Mouse (Mus musculus) heart, embryonic 16.5 days (tissue): ENCODE results near the gene Mdga1. TPM values are rescaled to one million over a fixed set of nuclear protein-coding genes. Genes with fewer than 3 reads are reported as not detected.

ENCODE experiments used
- ATAC-seq: fragments of 200-750 bp; cut with Nextera tagmentation; replicated peaks from 2 replicates; pipeline ENCODE4 v1.8.0; 2017; ENCODE audit warnings: moderate number of reproducible peaks; ENCODE audit not compliant: insufficient read depth, low FRiP score; ENCODE audit errors: extremely low read depth
- H3K27ac ChIP-seq: fragments of 300-500 bp; sonication (generic); 2 replicates; pipeline ENCODE4 v1.5.1; 2014; ENCODE audit warnings: mild to moderate bottlenecking, low read length, control low read depth, moderate library complexity
- H3K27me3 ChIP-seq: fragments of 300-500 bp; sonication (generic); 2 replicates; pipeline ENCODE4 v1.6.1; 2014; ENCODE audit warnings: low read length, mixed read lengths; ENCODE audit not compliant: control insufficient read depth, insufficient read depth
- H3K36me3 ChIP-seq: fragments of 300-500 bp; sonication (generic); 2 replicates; pipeline ENCODE4 v1.6.1; 2014; ENCODE audit not compliant: control insufficient read depth, insufficient read depth
- H3K4me1 ChIP-seq: fragments of 300-500 bp; sonication (generic); 2 replicates; pipeline ENCODE4 v1.6.1; 2014; ENCODE audit warnings: low read length, mixed read lengths; ENCODE audit not compliant: control insufficient read depth, insufficient read depth
- H3K4me2 ChIP-seq: fragments of 300-500 bp; sonication (generic); 2 replicates; pipeline ENCODE4 v1.6.1; 2014; ENCODE audit warnings: low read depth, mild to moderate bottlenecking, control low read depth, low read length
- H3K4me3 ChIP-seq: fragments of 300-500 bp; sonication (generic); 2 replicates; pipeline ENCODE4 v1.5.1; 2014; ENCODE audit warnings: mild to moderate bottlenecking, control low read depth, low read length
- H3K9ac ChIP-seq: fragments of 300-500 bp; sonication (generic); 2 replicates; pipeline ENCODE4 v1.6.1; 2014; ENCODE audit warnings: low read length, control low read depth
- H3K9me3 ChIP-seq: fragments of 300-500 bp; sonication (generic); replicated peaks from 2 replicates; pipeline ENCODE4 v1.6.1; 2016; ENCODE audit warnings: low read length; ENCODE audit not compliant: control insufficient read depth
- WGBS: fragments of 180-500 bp; shearing (Covaris S2); extraction: QIAGEN DNeasy Blood & Tissue Kit; methylation state at CpG from one replicate; pipeline ENCODE4 v1.1.7; 2014; 5-methylcytosine and 5-hydroxymethylcytosine counted together
- polyA plus RNA-seq: library from polyadenylated mRNA; unstranded; fragments of >200 nt; fragmentation: Nextera tagmentation; extraction: Ambion mirVana; gene quantifications from 2 replicates; pipeline ENCODE4 v1.2.1, GENCODE M21; 2015

The Mdga1 gene
- polyA plus RNA-seq, 1 experiment from 2014 or later = 5.7 TPM

- Histone ChIP-seq H3K9me3 (no peaks in the 10 kb centered on the region), H3K36me3 (no peaks in the 10 kb centered on the region), H3K9ac (peak within 1 kb of the TSS; percentile 92), H3K27ac (peak within 1 kb of the TSS; percentile 100), H3K4me3 (peak within 1 kb of the TSS; percentile 77), H3K27me3 (no peaks in the 10 kb centered on the region), H3K4me1 (peaks cover 32% of the 10 kb centered on the region), H3K4me2 (peak within 1 kb of the TSS; percentile 94)
- peak; percentile 95 for ATAC-seq
- under 1% methylated on average over 80 of the region's 93 CpGs for WGBS
These were observed 34.6 kb upstream of the Mdga1 start, which contains the start of gene Zfand3 for GRCm38 (mm10) chr17:30004203-30005102. Gene Zfand3, plus strand, starts transcription at chr17:30004733.

GRCm38 (mm10) chr17:29998566-29999295 lies 28.8 kb upstream of the Mdga1 start:
- Histone ChIP-seq H3K9ac (no peak overlapping the region), H3K36me3 (no peaks in the 10 kb centered on the region), H3K27me3 (0 out of 2 replicates have a peak, but pooled peaks cover 2% of the 10 kb centered on the region), H3K27ac (no peak overlapping the region), H3K9me3 (no peaks in the 10 kb centered on the region), H3K4me2 (no peak overlapping the region), H3K4me3 (no peak overlapping the region), H3K4me1 (peaks cover 6% of the 10 kb centered on the region; the same call in 1 of the 2 replicates)
- no peak for ATAC-seq
- 75% methylated on average over 24 of the region's 24 CpGs for WGBS

GRCm38 (mm10) chr17:29997726-29998125 lies 27.8 kb upstream of the Mdga1 start:
- Histone ChIP-seq H3K4me1 (no peaks in the 10 kb centered on the region), H3K9ac (no peak overlapping the region), H3K27ac (no peak overlapping the region), H3K4me3 (no peak overlapping the region), H3K4me2 (no peak overlapping the region), H3K27me3 (0 out of 2 replicates have a peak, but pooled peaks cover 2% of the 10 kb centered on the region), H3K36me3 (no peaks in the 10 kb centered on the region), H3K9me3 (no peaks in the 10 kb centered on the region)
- no peak for ATAC-seq
- WGBS = 75% methylated on average over 7 of the region's 7 CpGs

- Histone ChIP-seq H3K9ac (no peak overlapping the region), H3K27me3 (0 out of 2 replicates have a peak, but pooled peaks cover 2% of the 10 kb centered on the region), H3K36me3 (no peaks in the 10 kb centered on the region), H3K9me3 (no peaks in the 10 kb centered on the region), H3K4me2 (no peak overlapping the region), H3K4me3 (no peak overlapping the region), H3K4me1 (no peaks in the 10 kb centered on the region), H3K27ac (no peak overlapping the region)
- no peak for ATAC-seq
- 84% methylated on average over 5 of the region's 5 CpGs for WGBS
These were observed 26.1 kb upstream of the Mdga1 start for GRCm38 (mm10) chr17:29995986-29996385.

GRCm38 (mm10) chr17:29994459-29994858 lies 24.6 kb upstream of the Mdga1 start:
- ATAC-seq = no peak
- Histone ChIP-seq H3K4me2 (no peak overlapping the region), H3K4me1 (no peaks in the 10 kb centered on the region), H3K9me3 (no peaks in the 10 kb centered on the region), H3K27me3 (0 out of 2 replicates have a peak, but pooled peaks cover 2% of the 10 kb centered on the region), H3K27ac (no peak overlapping the region), H3K4me3 (no peak overlapping the region), H3K36me3 (no peaks in the 10 kb centered on the region), H3K9ac (no peak overlapping the region)
- 79% methylated on average over 3 of the region's 4 CpGs for WGBS

GRCm38 (mm10) chr17:29994011-29994410 lies 24.1 kb upstream of the Mdga1 start:
- H3K36me3 ChIP-seq = no peaks in the 10 kb centered on the region
- 0 out of 2 replicates have a peak, but pooled peaks cover 2% of the 10 kb centered on the region for H3K27me3 ChIP-seq
- no peak overlapping the region for H3K4me3 ChIP-seq
- no peak for ATAC-seq
- H3K9me3 ChIP-seq = no peaks in the 10 kb centered on the region
- no peak overlapping the region for H3K9ac ChIP-seq
- H3K4me1 ChIP-seq = no peaks in the 10 kb centered on the region
- WGBS = 70% methylated on average over 3 of the region's 3 CpGs
- no peak overlapping the region for H3K4me2 ChIP-seq
- H3K27ac ChIP-seq = no peak overlapping the region

GRCm38 (mm10) chr17:29993488-29993887 lies 23.6 kb upstream of the Mdga1 start:
- Histone ChIP-seq H3K9ac (no peak overlapping the region), H3K27me3 (no peaks in the 10 kb centered on the region), H3K4me1 (no peaks in the 10 kb centered on the region), H3K4me2 (no peak overlapping the region), H3K9me3 (no peaks in the 10 kb centered on the region), H3K36me3 (no peaks in the 10 kb centered on the region), H3K4me3 (no peak overlapping the region), H3K27ac (no peak overlapping the region)
- no peak for ATAC-seq
- WGBS = 74% methylated on average over 8 of the region's 8 CpGs

- Histone ChIP-seq H3K4me1 (no peaks in the 10 kb centered on the region), H3K4me2 (no peak overlapping the region), H3K9ac (no peak overlapping the region), H3K27me3 (no peaks in the 10 kb centered on the region), H3K36me3 (no peaks in the 10 kb centered on the region), H3K9me3 (no peaks in the 10 kb centered on the region), H3K27ac (no peak overlapping the region), H3K4me3 (no peak overlapping the region)
- 82% methylated on average over 2 of the region's 2 CpGs for WGBS
- no peak for ATAC-seq
These were observed 21.0 kb upstream of the Mdga1 start for GRCm38 (mm10) chr17:29990845-29991244.

- Histone ChIP-seq H3K36me3 (no peaks in the 10 kb centered on the region), H3K27me3 (no peaks in the 10 kb centered on the region), H3K9me3 (no peaks in the 10 kb centered on the region), H3K4me3 (no peak overlapping the region), H3K9ac (no peak overlapping the region), H3K4me1 (peaks cover 4% of the 10 kb centered on the region; the same call in 1 of the 2 replicates), H3K27ac (no peak overlapping the region), H3K4me2 (no peak overlapping the region)
- WGBS = 87% methylated on average over 3 of the region's 3 CpGs
- no peak for ATAC-seq
These were observed 20.2 kb upstream of the Mdga1 start for GRCm38 (mm10) chr17:29990136-29990535.
